Mouse (Mus musculus) heart, adult 2 months (tissue): ENCODE measurements at regions not wholly inside any gene's neighbourhood (a gene's known extent, or its start where the extent isn't known, plus 50 kb on each side); places are given as distances from the start of the nearest gene placed in this dataset.

Experiments
- CTCF ChIP-seq: fragments of 200-600 bp; IDR thresholded peaks from 2 replicates; pipeline ENCODE4 v1.8.1; 2022; ENCODE audit warnings: antibody characterized with exemption, mild to moderate bottlenecking, moderate library complexity
- POLR2A ChIP-seq: fragments of 200-500 bp; IDR thresholded peaks from 2 replicates; pipeline ENCODE4 v1.6.1; 2011; ENCODE audit warnings: mild to moderate bottlenecking, low read depth, low read length, control low read depth; ENCODE audit not compliant: insufficient read depth

DNA sequence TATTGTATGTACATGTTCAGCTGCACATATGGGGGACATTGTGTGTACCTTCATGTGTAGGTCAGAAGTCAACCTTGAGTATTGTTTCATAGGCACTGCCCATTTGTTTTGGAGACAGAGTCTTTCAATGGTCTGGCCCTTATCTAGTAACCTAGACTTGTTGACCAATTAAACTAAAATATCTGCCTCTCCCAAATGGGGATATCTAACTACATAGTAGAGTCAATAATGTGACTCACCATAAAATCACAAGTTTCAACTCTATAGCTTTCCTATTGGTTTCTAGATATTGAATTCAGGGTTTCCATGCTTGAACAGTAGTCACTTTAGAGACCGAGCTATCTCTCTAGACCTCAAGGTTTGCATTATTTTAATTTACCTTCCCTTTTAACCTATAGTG, 174.0 kb upstream of the Celf2 start:
- TF ChIP-seq CTCF (no peak), POLR2A (no peak)
